Mouse (Mus musculus) embryonic fibroblast, embryonic 13.5 days (primary cell): ENCODE results near the gene Pbx1.

Source experiments
- CTCF ChIP-seq: IDR thresholded peaks from 2 replicates; pipeline ENCODE4 v1.5.1; 2011; ENCODE audit warnings: mild to moderate bottlenecking, control low read depth, low read length, moderate library complexity, borderline replicate concordance; ENCODE audit not compliant: insufficient read depth
- POLR2A ChIP-seq: IDR thresholded peaks from 2 replicates; pipeline ENCODE4 v1.6.1; 2011; ENCODE audit warnings: low read depth, mild to moderate bottlenecking, control low read depth, low read length, moderate library complexity

DNA sequence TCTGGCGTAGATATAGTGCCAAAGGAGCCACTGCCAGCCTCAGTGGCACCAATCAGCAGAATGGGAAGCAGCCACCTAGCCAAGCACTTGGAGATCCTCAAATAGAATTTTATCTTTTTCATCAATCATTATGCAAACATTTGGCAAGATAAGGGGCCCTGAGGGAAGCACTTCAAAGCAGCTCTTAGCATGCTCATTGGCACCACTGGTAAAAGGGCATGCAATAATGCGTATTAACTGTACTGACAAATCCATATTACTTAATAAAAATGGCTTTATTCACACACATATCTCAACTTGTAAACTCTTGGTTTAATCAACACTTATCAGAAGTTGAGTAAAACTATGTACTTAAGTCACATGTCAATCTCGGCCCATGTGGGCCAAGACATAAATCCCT, 1.6 kb upstream of the Pbx1 start:
- TF ChIP-seq CTCF (no peak), POLR2A (no peak)
